Mouse (Mus musculus): ENCODE data around the gene Kcnj8.

- no peak for TF ChIP-seq EP300 (optimal IDR thresholded peaks at IDR 0.05)
- no peak for TF ChIP-seq CTCF (IDR thresholded peaks at IDR 0.05; ENCODE audit: low read depth)
Observed at GRCm38 (mm10) chr6:142578831-142579230, 7.4 kb upstream of the Kcnj8 start.

All from stomach, postnatal 0 days (tissue).